Mouse (Mus musculus) midbrain, embryonic 14.5 days (tissue): ENCODE measurements around the gene D430041D05Rik. TPM values are rescaled to one million over a fixed set of nuclear protein-coding genes. Genes with fewer than 3 reads are reported as not detected.
A peak's percentile ranks its signal among the peaks of the same experiment; 100 is the strongest.

ENCODE experiments used
- ATAC-seq: fragments of 200-750 bp; cut with Nextera tagmentation; 2 replicates; pipeline ENCODE4 v1.8.0; 2017; ENCODE audit warnings: moderate number of reproducible peaks, moderate library complexity; ENCODE audit not compliant: low FRiP score, low TSS enrichment
- DNase-seq: peaks from one replicate; pipeline ENCODE4 v3.0.0-alpha.2; 2015
- H3K27ac ChIP-seq: fragments of 300-500 bp; sonication (generic); replicated peaks from 2 replicates; pipeline ENCODE4 v1.5.1; 2014; ENCODE audit warnings: mild to moderate bottlenecking, low read depth, low read length, moderate library complexity
- H3K27me3 ChIP-seq: fragments of 300-500 bp; sonication (generic); 2 replicates; pipeline ENCODE4 v1.6.1; 2014; ENCODE audit warnings: low read length, control low read depth, mixed read lengths; ENCODE audit not compliant: control insufficient read depth, insufficient read depth
- H3K36me3 ChIP-seq: fragments of 300-500 bp; sonication (generic); 2 replicates; pipeline ENCODE4 v1.6.1; 2014; ENCODE audit warnings: low read length, control low read depth; ENCODE audit not compliant: control insufficient read depth, insufficient read depth
- H3K4me1 ChIP-seq: fragments of 300-500 bp; sonication (generic); 2 replicates; pipeline ENCODE4 v1.6.1; 2014; ENCODE audit warnings: mild to moderate bottlenecking, antibody characterized with exemption, low read length, control low read depth; ENCODE audit not compliant: control insufficient read depth, insufficient read depth
- H3K4me2 ChIP-seq: fragments of 300-500 bp; sonication (generic); 2 replicates; pipeline ENCODE4 v1.6.1; 2014; ENCODE audit warnings: mild to moderate bottlenecking, low read length, moderate library complexity
- H3K4me3 ChIP-seq: fragments of 300-500 bp; sonication (generic); replicated peaks from 2 replicates; pipeline ENCODE4 v1.5.1; 2014; ENCODE audit warnings: low read depth, low read length
- H3K9ac ChIP-seq: fragments of 300-500 bp; sonication (generic); replicated peaks from 2 replicates; pipeline ENCODE4 v1.6.1; 2014; ENCODE audit warnings: mild to moderate bottlenecking, low read length, moderate library complexity
- H3K9me3 ChIP-seq: fragments of 300-500 bp; sonication (generic); 2 replicates; pipeline ENCODE4 v1.6.1; 2016; ENCODE audit warnings: low read length, control low read depth, mixed read lengths; ENCODE audit not compliant: control insufficient read depth
- WGBS: fragments of 180-500 bp; shearing (Covaris S2); extraction: QIAGEN DNeasy Blood & Tissue Kit; methylation state at CpG from one replicate; pipeline ENCODE4 v1.1.7; 2014; 5-methylcytosine and 5-hydroxymethylcytosine counted together
- polyA plus RNA-seq: library from polyadenylated mRNA; unstranded; fragments of >200 nt; fragmentation: Nextera tagmentation; extraction: Ambion mirVana; gene quantifications from 2 replicates; pipeline ENCODE4 v1.2.1, GENCODE M21; 2014

Gene D430041D05Rik
- polyA plus RNA-seq, 1 experiment from 2014 or later: 12.0 TPM

GRCm38 (mm10) chr2:104395961-104396360 lies 14.9 kb downstream of the D430041D05Rik start:
- H3K4me3 ChIP-seq: no peak overlapping the region
- no peak overlapping the region for H3K27ac ChIP-seq
- H3K4me1 ChIP-seq: peaks cover 3% of the 10 kb centered on the region; the same call in 1 of the 2 replicates
- no peaks in the 10 kb centered on the region for H3K9me3 ChIP-seq
- no peak for ATAC-seq
- no peaks in the 10 kb centered on the region for H3K36me3 ChIP-seq
- no peak for DNase-seq
- H3K27me3 ChIP-seq: no peaks in the 10 kb centered on the region
- no peak overlapping the region for H3K9ac ChIP-seq
- H3K4me2 ChIP-seq: no peak overlapping the region
- 82% methylated on average over 9 of the region's 9 CpGs for WGBS

- WGBS: 42% methylated on average over 2 of the region's 2 CpGs
- H3K4me2 ChIP-seq: no peak overlapping the region
- no peak for DNase-seq
Observed at GRCm38 (mm10) chr2:104394769-104395168, 16.0 kb downstream of the D430041D05Rik start.

DNA sequence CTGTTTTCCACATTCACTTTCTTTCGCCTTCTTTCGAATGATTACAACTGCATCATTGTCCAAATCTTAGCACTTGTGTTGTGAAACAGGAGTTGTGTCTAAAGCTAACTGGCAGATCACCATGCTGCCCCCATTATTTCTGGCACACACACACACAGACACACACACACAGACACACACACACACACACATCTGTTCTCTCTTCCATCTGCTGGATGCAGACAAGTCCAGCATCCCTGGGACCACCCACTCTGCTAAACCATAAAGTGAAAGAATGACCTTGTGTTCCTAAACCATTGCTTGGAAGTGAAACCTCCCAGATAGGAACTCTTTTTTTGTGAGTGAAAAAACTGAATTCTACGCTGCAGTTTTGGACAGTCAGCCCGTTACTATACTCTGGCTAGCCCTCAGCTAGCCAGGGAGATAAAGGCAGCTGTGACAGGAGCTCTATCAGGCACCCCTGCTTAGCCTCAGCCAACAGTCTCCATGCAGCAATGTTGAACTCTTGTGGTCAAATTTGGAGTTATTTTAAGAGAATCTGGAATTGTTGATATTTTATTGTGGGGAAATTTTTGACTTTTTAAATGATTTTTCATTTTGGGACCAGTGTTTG lies 18.0 kb downstream of the D430041D05Rik start:
- H3K36me3 ChIP-seq: no peaks in the 10 kb centered on the region
- H3K4me3 ChIP-seq: no peak overlapping the region
- DNase-seq (no peak), ATAC-seq (no peak)
- no peaks in the 10 kb centered on the region for H3K9me3 ChIP-seq
- no peaks in the 10 kb centered on the region for H3K27me3 ChIP-seq
- no peak overlapping the region for H3K27ac ChIP-seq
- H3K4me2 ChIP-seq: no peak overlapping the region
- 81% methylated on average over 4 of the region's 4 CpGs for WGBS
- no peak overlapping the region for H3K9ac ChIP-seq
- H3K4me1 ChIP-seq: peaks cover 3% of the 10 kb centered on the region; the same call in 1 of the 2 replicates

More at GRCm38 (mm10) chr2:104394769-104395168, 16.0 kb downstream of the D430041D05Rik start:
- Histone ChIP-seq H3K9me3 (no peaks in the 10 kb centered on the region), H3K27ac (no peak overlapping the region), H3K4me1 (peaks cover 3% of the 10 kb centered on the region; the same call in 1 of the 2 replicates), H3K4me3 (no peak overlapping the region), H3K36me3 (no peaks in the 10 kb centered on the region), H3K9ac (no peak overlapping the region), H3K27me3 (no peaks in the 10 kb centered on the region)
- ATAC-seq: no peak

- Histone ChIP-seq H3K4me1 (peaks cover 3% of the 10 kb centered on the region; the same call in 1 of the 2 replicates), H3K27me3 (no peaks in the 10 kb centered on the region), H3K36me3 (no peaks in the 10 kb centered on the region), H3K4me3 (no peak overlapping the region), H3K9ac (no peak overlapping the region), H3K27ac (no peak overlapping the region), H3K9me3 (no peaks in the 10 kb centered on the region), H3K4me2 (no peak overlapping the region)
- DNase-seq: no peak
- WGBS: 93% methylated on average over 11 of the region's 11 CpGs
- ATAC-seq: no peak
Observed at GRCm38 (mm10) chr2:104389231-104389630, 21.6 kb downstream of the D430041D05Rik start.

- Histone ChIP-seq H3K4me1 (no peaks in the 10 kb centered on the region), H3K9ac (no peak overlapping the region), H3K27me3 (no peaks in the 10 kb centered on the region), H3K4me3 (no peak overlapping the region), H3K36me3 (no peaks in the 10 kb centered on the region), H3K27ac (no peak overlapping the region), H3K9me3 (no peaks in the 10 kb centered on the region), H3K4me2 (no peak overlapping the region)
- no peak for ATAC-seq
- no peak for DNase-seq
- WGBS: 90% methylated on average over 2 of the region's 2 CpGs
Observed at GRCm38 (mm10) chr2:104385941-104386340, 24.9 kb downstream of the D430041D05Rik start.

DNA sequence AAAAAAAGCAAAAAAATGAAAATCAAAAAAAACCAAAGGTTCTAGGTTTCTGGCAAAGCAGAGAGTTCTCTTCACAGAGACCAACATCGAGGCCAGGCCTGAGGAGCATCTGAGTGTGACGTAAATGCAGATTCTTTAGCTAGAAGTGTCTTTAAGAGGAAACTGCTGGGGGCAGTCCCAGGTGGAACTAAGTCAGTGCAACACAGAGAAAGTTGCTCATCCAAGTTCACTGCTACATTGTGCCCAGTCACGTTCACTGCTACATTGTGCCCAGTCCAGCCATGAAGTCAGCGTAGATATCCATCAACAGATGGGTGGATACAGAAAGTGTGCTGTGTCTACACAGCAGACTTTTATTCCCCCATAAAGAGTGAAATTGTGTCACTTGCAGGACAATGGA lies 27.2 kb downstream of the D430041D05Rik start:
- ATAC-seq (no peak), DNase-seq (no peak)
- Histone ChIP-seq H3K9me3 (no peaks in the 10 kb centered on the region), H3K27ac (no peak overlapping the region), H3K9ac (no peak overlapping the region), H3K4me1 (peaks cover 12% of the 10 kb centered on the region; the same call in 1 of the 2 replicates), H3K4me3 (no peak overlapping the region), H3K36me3 (no peaks in the 10 kb centered on the region), H3K27me3 (no peaks in the 10 kb centered on the region), H3K4me2 (no peak overlapping the region)
- WGBS: 94% methylated on average over 4 of the region's 4 CpGs

- WGBS: 90% methylated on average over 6 of the region's 6 CpGs
- DNase-seq (no peak), ATAC-seq (no peak)
- Histone ChIP-seq H3K27me3 (no peaks in the 10 kb centered on the region), H3K9me3 (no peaks in the 10 kb centered on the region), H3K4me1 (peaks cover 12% of the 10 kb centered on the region; the same call in 1 of the 2 replicates), H3K9ac (no peak overlapping the region), H3K27ac (no peak overlapping the region), H3K4me2 (no peak overlapping the region), H3K36me3 (no peaks in the 10 kb centered on the region), H3K4me3 (no peak overlapping the region)
Observed at GRCm38 (mm10) chr2:104382813-104383212, 28.0 kb downstream of the D430041D05Rik start.

DNA sequence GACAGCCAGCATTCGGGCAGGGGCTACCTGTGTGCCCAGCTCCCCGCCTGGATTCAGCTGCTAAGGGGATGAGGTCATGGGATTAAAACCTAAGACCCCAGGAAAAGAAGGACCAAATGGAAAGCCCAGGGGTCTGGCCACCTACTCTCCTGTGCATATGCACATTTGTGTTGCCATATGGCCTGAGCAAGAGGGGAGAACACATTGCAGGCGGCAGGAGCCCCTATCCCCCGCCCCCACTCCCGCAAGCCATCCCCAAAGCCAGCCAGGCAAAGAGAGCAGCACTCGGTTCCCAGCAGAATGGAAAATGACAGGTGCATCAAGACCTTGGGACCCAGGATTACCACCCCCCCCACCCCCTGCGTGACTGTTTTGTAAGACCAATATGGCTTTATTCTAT lies 31.5 kb downstream of the D430041D05Rik start:
- H3K27ac ChIP-seq: no peak overlapping the region
- 13% methylated on average over 7 of the region's 7 CpGs for WGBS

GRCm38 (mm10) chr2:104378791-104379190 lies 32.0 kb downstream of the D430041D05Rik start:
- no peaks in the 10 kb centered on the region for H3K36me3 ChIP-seq
- ATAC-seq (no peak), DNase-seq (peak; percentile 41)
- no peaks in the 10 kb centered on the region for H3K27me3 ChIP-seq
- no peak overlapping the region for H3K27ac ChIP-seq
- H3K9ac ChIP-seq: no peak overlapping the region
- H3K4me3 ChIP-seq: no peak overlapping the region
- no peaks in the 10 kb centered on the region for H3K9me3 ChIP-seq
- H3K4me2 ChIP-seq: no peak overlapping the region
- WGBS: 7% methylated on average over 3 of the region's 3 CpGs
- peaks cover 12% of the 10 kb centered on the region; the same call in 1 of the 2 replicates for H3K4me1 ChIP-seq

More for the DNA sequence above, 31.5 kb downstream of the D430041D05Rik start:
- no peak for ATAC-seq
- H3K9me3 ChIP-seq: no peaks in the 10 kb centered on the region
- H3K36me3 ChIP-seq: no peaks in the 10 kb centered on the region
- H3K4me2 ChIP-seq: no peak overlapping the region
- no peak for DNase-seq
- no peak overlapping the region for H3K9ac ChIP-seq
- no peak overlapping the region for H3K4me3 ChIP-seq
- no peaks in the 10 kb centered on the region for H3K27me3 ChIP-seq
- peaks cover 12% of the 10 kb centered on the region; the same call in 1 of the 2 replicates for H3K4me1 ChIP-seq
